Mouse (Mus musculus): ENCODE data around the gene Chmp5. TPM values are rescaled to one million over a fixed set of nuclear protein-coding genes. Genes with fewer than 3 reads are reported as not detected.
"Not testable (repeated sequence)": the region's sequence is repeated elsewhere in the genome, so short reads cannot be mapped to it uniquely, and the experiment has no call there.

Chmp5 gene
- polyA plus RNA-seq, 1 experiment from 2014 or later = 113 TPM

DNA sequence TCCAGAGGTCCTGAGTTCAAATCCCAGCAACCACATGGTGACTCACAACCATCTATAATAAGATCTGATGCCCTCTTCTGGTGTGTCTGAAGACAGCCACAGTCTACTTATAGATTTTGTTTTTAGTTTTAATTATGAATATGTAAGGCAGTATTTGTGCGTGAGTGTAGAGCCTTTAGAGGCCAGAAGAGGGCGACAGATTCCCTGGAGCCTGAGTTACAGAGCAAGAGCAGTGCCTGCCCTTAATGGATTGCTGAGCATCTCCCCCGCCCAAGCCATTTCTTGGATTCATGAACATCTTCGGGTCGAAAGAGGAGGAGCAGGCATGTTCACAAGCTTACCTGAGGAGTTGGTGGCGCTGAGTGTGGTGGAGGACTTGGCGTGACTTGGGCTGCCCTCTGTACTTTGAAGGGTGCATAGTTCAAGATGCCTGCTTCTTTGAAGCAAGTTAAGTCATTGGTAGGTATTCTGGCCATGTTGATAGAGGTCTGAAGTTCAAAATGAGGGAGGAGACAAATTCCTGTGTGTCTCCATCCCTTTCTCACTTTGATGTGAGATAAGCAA, 31.5 kb upstream of the Chmp5 start:
- H3K4me3 ChIP-seq (ENCODE audit: low read length) = no peak overlapping the region
- H3K9ac ChIP-seq (ENCODE audit: low read depth, low read length) = no peak overlapping the region
- H3K36me3 ChIP-seq (ENCODE audit: control insufficient read depth, insufficient read depth, low read length) = no peaks in the 10 kb centered on the region
- no peaks in the 10 kb centered on the region for H3K27me3 ChIP-seq (ENCODE audit: control insufficient read depth, insufficient read depth, low read length)
- H3K4me1 ChIP-seq (ENCODE audit: control insufficient read depth, insufficient read depth, low read length) = no peaks in the 10 kb centered on the region
- 89% methylated on average over 7 of the region's 7 CpGs for WGBS
- no peak overlapping the region for H3K27ac ChIP-seq (ENCODE audit: low read depth, low read length)
- H3K4me2 ChIP-seq (replicated peaks; ENCODE audit: low read depth, low read length) = no peak overlapping the region
- H3K9me3 ChIP-seq (ENCODE audit: control insufficient read depth, low read length) = no peaks in the 10 kb centered on the region
- no peak for ATAC-seq (ENCODE audit: low FRiP score, low TSS enrichment)

DNA sequence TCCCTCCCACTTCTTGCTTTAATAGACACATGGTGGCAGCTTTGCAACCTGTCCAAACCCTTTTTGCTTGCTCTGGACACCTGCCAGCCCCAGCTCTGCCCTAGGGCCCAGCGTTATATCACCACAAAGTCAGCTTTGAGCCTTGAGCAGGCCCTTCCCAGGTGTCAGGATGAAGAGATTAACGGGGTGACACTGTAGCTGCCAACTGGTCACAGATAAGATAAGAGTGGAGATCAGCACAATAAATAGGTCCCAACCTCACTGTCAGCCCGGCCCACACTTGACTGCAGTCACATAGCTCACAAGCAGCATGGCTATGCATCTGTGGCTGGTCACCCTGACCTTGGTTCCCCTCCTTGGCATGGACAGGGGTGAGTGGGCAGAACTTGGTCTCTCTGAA, 28.4 kb upstream of the Chmp5 start, which contains the start of gene Spink4:
TSS of gene Spink4 (plus strand) at position 268 of the 400 bp plus-strand sequence.
- no peak for ATAC-seq (ENCODE audit: low FRiP score, low TSS enrichment)
- Histone ChIP-seq H3K36me3 (ENCODE audit: control insufficient read depth, insufficient read depth, low read length) (no peaks in the 10 kb centered on the region), H3K9ac (ENCODE audit: low read depth, low read length) (no peak within 1 kb of the TSS), H3K4me2 (replicated peaks; ENCODE audit: low read depth, low read length) (no peak within 1 kb of the TSS), H3K4me3 (ENCODE audit: low read length) (no peak within 1 kb of the TSS), H3K27ac (ENCODE audit: low read depth, low read length) (no peak within 1 kb of the TSS), H3K4me1 (ENCODE audit: control insufficient read depth, insufficient read depth, low read length) (no peaks in the 10 kb centered on the region), H3K27me3 (ENCODE audit: control insufficient read depth, insufficient read depth, low read length) (no peaks in the 10 kb centered on the region), H3K9me3 (ENCODE audit: control insufficient read depth, low read length) (no peaks in the 10 kb centered on the region)
- WGBS = 44% methylated on average over 3 of the region's 3 CpGs

DNA sequence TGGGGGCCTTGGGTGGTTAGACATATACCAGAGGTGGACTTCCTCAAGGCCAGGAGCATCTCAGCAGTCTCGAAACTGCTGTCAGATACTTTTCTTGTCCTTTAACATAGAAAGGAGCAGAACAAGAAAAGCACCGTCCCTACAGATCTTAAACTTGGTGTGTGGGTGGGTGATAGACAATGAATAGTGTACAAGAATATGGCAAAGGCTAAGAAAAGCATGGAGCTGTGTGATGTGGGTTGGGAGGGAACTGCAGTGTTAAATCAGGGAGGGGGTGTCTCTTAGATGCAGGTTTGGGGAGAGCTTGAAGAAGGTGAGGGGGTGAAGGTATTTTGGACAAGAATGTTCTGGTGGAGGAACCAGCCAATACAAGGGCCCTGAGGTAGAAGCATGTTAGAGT, 27.6 kb upstream of the Chmp5 start:
- H3K27ac ChIP-seq (ENCODE audit: low read depth, low read length) = no peak overlapping the region
- no peak for ATAC-seq (ENCODE audit: low FRiP score, low TSS enrichment)

DNA sequence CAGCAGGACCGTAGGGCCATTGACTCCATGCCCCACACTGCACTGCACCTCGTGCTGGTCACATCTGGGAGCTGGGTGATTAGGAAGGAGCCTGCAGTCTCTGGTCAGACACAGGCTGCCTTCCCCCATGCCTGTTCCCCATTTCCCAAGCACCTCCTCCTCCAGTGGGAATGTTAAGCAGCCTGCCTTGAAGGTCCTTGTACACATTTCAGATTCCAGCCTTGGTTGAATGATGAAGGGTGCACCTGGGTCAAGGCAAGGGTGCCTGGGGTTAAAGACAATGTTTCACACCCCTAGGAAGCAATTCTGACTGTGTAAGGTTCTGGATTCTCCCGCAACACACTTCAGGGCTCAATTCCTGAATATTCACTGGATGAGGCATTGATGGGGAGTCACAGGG, 26.9 kb upstream of the Chmp5 start:
- no peak overlapping the region for H3K4me3 ChIP-seq (ENCODE audit: low read length)
- H3K27me3 ChIP-seq (ENCODE audit: control insufficient read depth, insufficient read depth, low read length) = no peaks in the 10 kb centered on the region
- ATAC-seq (ENCODE audit: low FRiP score, low TSS enrichment) = no peak
- no peak overlapping the region for H3K9ac ChIP-seq (ENCODE audit: low read depth, low read length)
- H3K27ac ChIP-seq (ENCODE audit: low read depth, low read length) = no peak overlapping the region
- no peaks in the 10 kb centered on the region for H3K9me3 ChIP-seq (ENCODE audit: control insufficient read depth, low read length)
- H3K4me1 ChIP-seq (ENCODE audit: control insufficient read depth, insufficient read depth, low read length) = no peaks in the 10 kb centered on the region
- H3K36me3 ChIP-seq (ENCODE audit: control insufficient read depth, insufficient read depth, low read length) = no peaks in the 10 kb centered on the region
- WGBS = 61% methylated on average over 3 of the region's 3 CpGs
- H3K4me2 ChIP-seq (replicated peaks; ENCODE audit: low read depth, low read length) = no peak overlapping the region

More for the DNA sequence above, 27.6 kb upstream of the Chmp5 start:
- no peaks in the 10 kb centered on the region for H3K9me3 ChIP-seq (ENCODE audit: control insufficient read depth, low read length)
- no peaks in the 10 kb centered on the region for H3K36me3 ChIP-seq (ENCODE audit: control insufficient read depth, insufficient read depth, low read length)
- 78% methylated on average over 2 of the region's 2 CpGs for WGBS
- H3K27me3 ChIP-seq (ENCODE audit: control insufficient read depth, insufficient read depth, low read length) = no peaks in the 10 kb centered on the region
- H3K4me1 ChIP-seq (ENCODE audit: control insufficient read depth, insufficient read depth, low read length) = no peaks in the 10 kb centered on the region
- H3K9ac ChIP-seq (ENCODE audit: low read depth, low read length) = no peak overlapping the region
- no peak overlapping the region for H3K4me3 ChIP-seq (ENCODE audit: low read length)
- H3K4me2 ChIP-seq (replicated peaks; ENCODE audit: low read depth, low read length) = no peak overlapping the region

DNA sequence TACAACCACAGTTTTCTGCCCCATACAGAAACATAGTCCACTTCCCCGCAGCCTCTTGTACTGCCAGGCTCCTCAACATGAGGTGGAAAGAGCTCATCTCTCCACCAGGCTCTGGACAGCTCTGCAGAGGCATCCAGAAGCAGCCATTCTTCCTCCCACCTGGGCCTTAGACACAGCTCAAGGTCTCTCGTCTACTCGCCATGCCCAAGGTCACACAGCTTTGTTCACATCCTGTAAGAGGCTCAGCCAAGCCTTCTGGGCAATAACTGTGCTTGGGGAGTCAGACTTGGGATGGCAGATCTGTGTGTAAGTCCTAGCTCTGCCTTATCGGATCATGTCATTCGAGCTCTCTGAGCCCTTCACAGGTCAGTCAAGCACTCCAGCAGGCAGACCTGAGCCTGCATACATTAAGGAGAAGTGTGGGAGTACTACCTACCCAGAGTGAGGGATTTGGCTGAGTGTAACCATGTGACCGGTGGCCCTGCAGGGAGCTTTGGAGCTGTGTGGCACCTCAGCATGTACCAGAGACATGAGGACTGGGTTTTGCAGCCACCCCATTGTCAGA, 25.0 kb upstream of the Chmp5 start:
- H3K4me1 ChIP-seq (ENCODE audit: control insufficient read depth, insufficient read depth, low read length) = no peaks in the 10 kb centered on the region
- no peaks in the 10 kb centered on the region for H3K27me3 ChIP-seq (ENCODE audit: control insufficient read depth, insufficient read depth, low read length)
- WGBS = 51% methylated on average over 6 of the region's 6 CpGs
- no peak overlapping the region for H3K27ac ChIP-seq (ENCODE audit: low read depth, low read length)
- H3K9me3 ChIP-seq (ENCODE audit: control insufficient read depth, low read length) = no peaks in the 10 kb centered on the region
- peak; percentile 71; the same call in 1 of the 2 replicates for ATAC-seq (ENCODE audit: low FRiP score, low TSS enrichment)
- no peak overlapping the region for H3K9ac ChIP-seq (ENCODE audit: low read depth, low read length)
- H3K4me2 ChIP-seq (replicated peaks; ENCODE audit: low read depth, low read length) = no peak overlapping the region
- no peak overlapping the region for H3K4me3 ChIP-seq (ENCODE audit: low read length)
- H3K36me3 ChIP-seq (ENCODE audit: control insufficient read depth, insufficient read depth, low read length) = no peaks in the 10 kb centered on the region

DNA sequence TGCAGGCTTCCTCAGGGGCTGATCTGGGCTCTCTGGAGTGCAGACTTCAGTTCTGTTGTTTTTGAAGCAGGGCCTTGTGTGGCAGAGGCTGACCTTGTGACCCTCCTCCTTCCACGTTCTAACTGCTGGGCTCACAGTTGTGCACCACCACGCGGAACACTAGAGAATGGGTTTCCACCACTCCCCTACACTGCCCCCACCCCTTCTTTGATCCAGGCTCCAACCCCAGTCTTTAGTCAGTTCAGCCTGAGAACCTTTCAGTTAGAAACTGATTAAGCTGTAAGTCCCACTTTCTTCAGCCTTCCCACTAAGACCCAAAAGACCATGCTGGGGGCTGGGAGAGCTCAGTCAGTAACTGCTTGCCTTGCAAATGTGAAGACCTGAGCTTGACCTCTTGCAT, 22.6 kb upstream of the Chmp5 start:
- no peaks in the 10 kb centered on the region for H3K36me3 ChIP-seq (ENCODE audit: control insufficient read depth, insufficient read depth, low read length)
- H3K27me3 ChIP-seq (ENCODE audit: control insufficient read depth, insufficient read depth, low read length) = no peaks in the 10 kb centered on the region
- ATAC-seq (ENCODE audit: low FRiP score, low TSS enrichment) = peak; percentile 56; the same call in 1 of the 2 replicates
- 30% methylated on average over 3 of the region's 3 CpGs for WGBS
- no peak overlapping the region for H3K4me2 ChIP-seq (replicated peaks; ENCODE audit: low read depth, low read length)
- no peak overlapping the region for H3K27ac ChIP-seq (ENCODE audit: low read depth, low read length)
- no peak overlapping the region for H3K4me3 ChIP-seq (ENCODE audit: low read length)
- no peaks in the 10 kb centered on the region; the same call in 1 of the 2 replicates for H3K4me1 ChIP-seq (ENCODE audit: control insufficient read depth, insufficient read depth, low read length)
- H3K9ac ChIP-seq (ENCODE audit: low read depth, low read length) = no peak overlapping the region
- no peaks in the 10 kb centered on the region for H3K9me3 ChIP-seq (ENCODE audit: control insufficient read depth, low read length)

DNA sequence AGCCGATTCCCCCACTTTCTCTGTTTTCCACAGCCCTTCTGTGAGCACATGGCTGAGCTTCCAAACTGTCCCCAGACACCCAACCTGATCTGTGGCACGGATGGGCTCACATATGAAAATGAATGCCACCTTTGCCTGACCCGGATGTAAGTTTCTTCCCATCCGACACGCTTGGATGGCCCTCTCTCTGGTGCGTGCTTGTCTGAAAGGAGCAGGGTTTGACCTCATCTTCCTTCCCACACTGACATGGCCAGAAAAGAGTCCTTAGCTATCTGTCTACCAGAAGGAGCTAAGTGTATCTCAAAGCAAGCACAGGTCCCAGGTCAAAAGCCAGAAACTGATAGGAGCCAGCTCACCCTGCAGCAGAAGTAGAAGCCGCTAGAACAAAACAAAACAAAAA, 19.2 kb upstream of the Chmp5 start:
- Histone ChIP-seq H3K4me3 (ENCODE audit: low read length) (no peak overlapping the region), H3K27ac (ENCODE audit: low read depth, low read length) (no peak overlapping the region), H3K4me1 (ENCODE audit: control insufficient read depth, insufficient read depth, low read length) (no peaks in the 10 kb centered on the region; the same call in 1 of the 2 replicates), H3K9me3 (ENCODE audit: control insufficient read depth, low read length) (no peaks in the 10 kb centered on the region), H3K4me2 (replicated peaks; ENCODE audit: low read depth, low read length) (no peak overlapping the region), H3K27me3 (ENCODE audit: control insufficient read depth, insufficient read depth, low read length) (no peaks in the 10 kb centered on the region), H3K36me3 (ENCODE audit: control insufficient read depth, insufficient read depth, low read length) (peaks cover 21% of the 10 kb centered on the region; the same call in 1 of the 2 replicates), H3K9ac (ENCODE audit: low read depth, low read length) (no peak overlapping the region)
- WGBS = 46% methylated on average over 7 of the region's 7 CpGs
- ATAC-seq (ENCODE audit: low FRiP score, low TSS enrichment) = no peak

DNA sequence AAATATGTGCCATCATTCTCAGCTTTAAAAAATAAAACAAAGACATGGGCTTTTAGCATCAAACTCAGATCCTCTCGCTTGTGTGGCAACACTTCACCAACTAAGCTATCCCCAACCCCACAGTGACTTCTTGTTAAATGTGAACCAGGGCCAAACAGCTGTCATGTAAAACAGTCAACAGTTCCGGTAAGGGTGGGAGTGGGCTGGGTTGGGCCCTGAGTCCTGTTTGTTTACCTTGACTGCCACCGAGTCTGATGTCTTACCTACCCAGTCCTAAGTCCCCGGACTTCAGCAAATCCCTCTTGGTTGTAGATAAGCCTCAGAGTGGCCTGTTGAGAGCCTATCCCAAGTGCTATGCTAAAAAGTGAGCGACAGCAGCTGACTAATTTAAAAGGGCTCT, 14.5 kb upstream of the Chmp5 start:
- Histone ChIP-seq H3K4me2 (replicated peaks; ENCODE audit: low read depth, low read length) (no peak overlapping the region), H3K27me3 (ENCODE audit: control insufficient read depth, insufficient read depth, low read length) (no peaks in the 10 kb centered on the region), H3K4me1 (ENCODE audit: control insufficient read depth, insufficient read depth, low read length) (no peaks in the 10 kb centered on the region; the same call in 1 of the 2 replicates), H3K9ac (ENCODE audit: low read depth, low read length) (no peak overlapping the region), H3K36me3 (ENCODE audit: control insufficient read depth, insufficient read depth, low read length) (peaks cover 63% of the 10 kb centered on the region), H3K4me3 (ENCODE audit: low read length) (no peak overlapping the region), H3K27ac (ENCODE audit: low read depth, low read length) (no peak overlapping the region), H3K9me3 (ENCODE audit: control insufficient read depth, low read length) (no peaks in the 10 kb centered on the region)
- 90% methylated on average over 5 of the region's 5 CpGs for WGBS
- no peak for ATAC-seq (ENCODE audit: low FRiP score, low TSS enrichment)

DNA sequence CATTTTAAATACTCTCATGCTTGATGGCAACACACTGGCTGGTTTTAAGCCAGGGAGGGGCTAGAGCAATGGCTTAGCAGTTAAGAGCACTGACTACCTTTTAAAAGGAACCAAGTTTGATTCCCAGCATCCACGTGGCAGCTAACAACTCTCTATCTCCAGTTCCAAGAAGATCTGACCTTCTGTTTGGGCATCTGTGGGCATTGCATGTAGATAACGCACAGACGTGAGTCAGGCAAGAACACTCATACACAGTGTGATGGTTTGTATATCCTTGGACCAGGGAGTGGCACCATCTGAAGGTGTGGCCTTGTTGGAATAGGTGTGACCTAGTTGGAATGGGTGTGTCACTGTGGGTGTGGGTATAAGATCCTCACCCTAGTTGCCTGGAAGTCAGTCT, 13.8 kb upstream of the Chmp5 start:
- H3K9ac ChIP-seq (ENCODE audit: low read depth, low read length); H3K27ac ChIP-seq (ENCODE audit: low read depth, low read length); H3K4me3 ChIP-seq (ENCODE audit: low read length); H3K4me2 ChIP-seq (replicated peaks; ENCODE audit: low read depth, low read length); H3K4me1 ChIP-seq (ENCODE audit: control insufficient read depth, insufficient read depth, low read length); H3K27me3 ChIP-seq (ENCODE audit: control insufficient read depth, insufficient read depth, low read length); H3K9me3 ChIP-seq (ENCODE audit: control insufficient read depth, low read length); ATAC-seq (ENCODE audit: low FRiP score, low TSS enrichment): not testable (repeated sequence)
- WGBS = 88% methylated on average over 3 of the region's 3 CpGs
- H3K36me3 ChIP-seq (ENCODE audit: control insufficient read depth, insufficient read depth, low read length) = peaks cover 69% of the 10 kb centered on the region

Measured in kidney, embryonic 14.5 days (tissue).